Mouse (Mus musculus) forebrain, embryonic 13.5 days (tissue): ENCODE data around the gene Krtap19-1. TPM values are rescaled to one million over a fixed set of nuclear protein-coding genes. Genes with fewer than 3 reads are reported as not detected.

Source experiments
- ATAC-seq: fragments of 200-750 bp; cut with Nextera tagmentation; 2 replicates; pipeline ENCODE4 v1.8.0; 2017
- H3K27ac ChIP-seq: fragments of 300-500 bp; sonication (generic); 2 replicates; pipeline ENCODE4 v1.5.1; 2015; ENCODE audit warnings: inconsistent platforms, mild to moderate bottlenecking, moderate library complexity
- H3K27me3 ChIP-seq: fragments of 300-500 bp; sonication (generic); 2 replicates; pipeline ENCODE4 v1.6.1; 2015; ENCODE audit warnings: mild to moderate bottlenecking, inconsistent platforms
- H3K36me3 ChIP-seq: fragments of 300-500 bp; sonication (generic); 2 replicates; pipeline ENCODE4 v1.6.1; 2015; ENCODE audit warnings: mild to moderate bottlenecking, inconsistent platforms; ENCODE audit not compliant: poor library complexity, severe bottlenecking
- H3K4me1 ChIP-seq: fragments of 300-500 bp; sonication (generic); 2 replicates; pipeline ENCODE4 v1.6.1; 2015; ENCODE audit warnings: inconsistent platforms
- H3K4me2 ChIP-seq: fragments of 300-500 bp; sonication (generic); 2 replicates; pipeline ENCODE4 v1.6.1; 2015; ENCODE audit warnings: inconsistent platforms, mild to moderate bottlenecking, moderate library complexity
- H3K4me3 ChIP-seq: fragments of 300-500 bp; sonication (generic); 2 replicates; pipeline ENCODE4 v1.5.1; 2015; ENCODE audit warnings: mild to moderate bottlenecking, inconsistent platforms
- H3K9ac ChIP-seq: fragments of 300-500 bp; sonication (generic); 2 replicates; pipeline ENCODE4 v1.6.1; 2015; ENCODE audit warnings: mild to moderate bottlenecking, inconsistent platforms
- H3K9me3 ChIP-seq: fragments of 300-500 bp; sonication (generic); replicated peaks from 2 replicates; pipeline ENCODE4 v1.6.1; 2016; ENCODE audit warnings: inconsistent platforms
- WGBS: fragments of 180-500 bp; shearing (Covaris S2); methylation state at CpG from one replicate; pipeline ENCODE4 v1.1.7; 2015; 5-methylcytosine and 5-hydroxymethylcytosine counted together
- polyA plus RNA-seq: library from polyadenylated mRNA; unstranded; fragments of >200 nt; fragmentation: Nextera tagmentation; extraction: Ambion mirVana; gene quantifications from 2 replicates; pipeline ENCODE4 v1.2.1, GENCODE M21; 2015

The Krtap19-1 gene
- polyA plus RNA-seq, result not detected in 2 replicates

- Histone ChIP-seq H3K4me3 (no peak within 1 kb of the TSS), H3K36me3 (no peaks in the 10 kb centered on the region), H3K27ac (no peak within 1 kb of the TSS), H3K4me1 (no peaks in the 10 kb centered on the region), H3K4me2 (no peak within 1 kb of the TSS), H3K9ac (no peak within 1 kb of the TSS), H3K27me3 (no peaks in the 10 kb centered on the region), H3K9me3 (no peaks in the 10 kb centered on the region)
- 88% methylated on average over 6 of the region's 6 CpGs for WGBS
- no peak for ATAC-seq
Measured at GRCm38 (mm10) chr16:88869311-88869710, at the start of gene Krtap19-1. TSS of gene Krtap19-1 (minus strand) at chr16:88869411.

DNA sequence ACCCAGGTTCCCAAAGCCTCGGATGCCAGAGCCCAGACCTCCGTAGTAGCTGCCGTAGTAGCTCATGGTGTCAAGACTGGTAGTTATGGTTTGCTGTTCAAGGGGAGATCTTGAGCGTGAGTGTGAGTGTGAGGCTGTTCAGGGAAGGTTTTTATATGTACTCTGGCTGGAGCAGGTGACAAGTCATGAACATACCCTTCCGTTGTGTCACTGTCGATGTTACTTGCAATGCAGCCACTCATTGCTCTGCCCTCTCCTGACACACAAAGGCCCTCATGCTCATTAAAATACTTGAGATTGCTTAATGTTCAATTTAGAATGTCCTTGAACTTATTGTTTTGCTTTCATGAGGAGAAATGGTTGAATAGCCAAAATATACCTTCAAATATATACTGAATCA is 27.1 kb upstream of the Krtap19-1 start, which contains the start of gene Krtap19-5:
Gene Krtap19-5, minus strand, starts transcription at position 101 of the 400 bp plus-strand sequence.
- H3K4me3 ChIP-seq, result no peak within 1 kb of the TSS
- H3K9ac ChIP-seq, result no peak within 1 kb of the TSS
- ATAC-seq, result no peak
- no peaks in the 10 kb centered on the region for H3K4me1 ChIP-seq
- no peak within 1 kb of the TSS for H3K27ac ChIP-seq
- H3K9me3 ChIP-seq, result no peaks in the 10 kb centered on the region
- whole genome bisulfite sequencing, result 91% methylated on average over 6 of the region's 6 CpGs
- H3K36me3 ChIP-seq, result no peaks in the 10 kb centered on the region
- H3K27me3 ChIP-seq, result no peaks in the 10 kb centered on the region
- no peak within 1 kb of the TSS for H3K4me2 ChIP-seq

DNA sequence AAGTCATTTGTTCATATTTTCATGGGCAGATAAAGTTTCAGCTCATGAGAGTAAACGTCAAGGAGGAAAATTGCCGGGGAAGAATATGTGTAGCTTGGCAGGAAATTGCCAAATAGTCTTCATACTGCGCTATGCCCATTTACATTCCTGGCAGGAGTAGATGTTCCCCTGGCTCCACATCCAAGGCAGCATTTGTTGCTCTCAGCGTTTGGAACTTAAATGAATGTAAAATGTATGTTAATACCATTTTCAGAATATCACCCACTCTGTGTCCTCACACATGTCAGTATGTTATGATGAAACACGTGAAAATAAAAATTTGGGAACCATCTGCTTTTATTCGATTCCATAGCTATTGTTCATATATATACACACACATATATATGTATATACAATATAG is 17.7 kb upstream of the Krtap19-1 start:
- peak; percentile 68; the same call in 1 of the 2 replicates for ATAC-seq
- WGBS, result 88% methylated on average over 6 of the region's 6 CpGs
- Histone ChIP-seq H3K27ac (no peak overlapping the region), H3K9me3 (no peaks in the 10 kb centered on the region), H3K4me3 (no peak overlapping the region), H3K36me3 (no peaks in the 10 kb centered on the region), H3K9ac (no peak overlapping the region), H3K27me3 (no peaks in the 10 kb centered on the region), H3K4me2 (no peak overlapping the region), H3K4me1 (no peaks in the 10 kb centered on the region)

GRCm38 (mm10) chr16:88884989-88885388 is 15.8 kb upstream of the Krtap19-1 start, which contains the start of gene Krtap19-4:
TSS of gene Krtap19-4 (minus strand) at chr16:88885089.
- no peaks in the 10 kb centered on the region for H3K4me1 ChIP-seq
- H3K9ac ChIP-seq, result no peak within 1 kb of the TSS
- H3K4me3 ChIP-seq, result no peak within 1 kb of the TSS
- no peak within 1 kb of the TSS for H3K4me2 ChIP-seq
- H3K9me3 ChIP-seq, result no peaks in the 10 kb centered on the region
- WGBS, result 85% methylated on average over 5 of the region's 5 CpGs
- H3K36me3 ChIP-seq, result no peaks in the 10 kb centered on the region
- H3K27me3 ChIP-seq, result no peaks in the 10 kb centered on the region
- ATAC-seq, result no peak
- no peak within 1 kb of the TSS for H3K27ac ChIP-seq

DNA sequence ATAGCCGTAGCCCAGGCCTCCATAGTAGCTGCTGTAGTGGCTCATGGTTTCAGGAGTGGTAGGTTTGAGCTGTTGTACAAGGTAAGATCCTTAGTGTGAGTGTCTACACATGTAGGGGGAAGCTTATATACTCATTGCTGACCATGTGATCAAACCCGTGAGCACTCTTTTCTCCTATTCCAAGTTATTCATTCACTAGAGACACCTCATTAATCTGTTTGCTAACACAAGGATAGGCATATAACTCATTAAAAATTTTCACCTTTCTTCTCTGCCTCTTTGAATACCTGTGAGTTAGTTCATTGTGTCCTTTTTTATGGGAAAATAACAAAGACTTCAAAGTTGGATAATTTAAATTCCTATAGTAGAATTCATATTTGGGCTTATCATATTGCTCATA is 8.7 kb upstream of the Krtap19-1 start, which contains the start of gene Krtap19-3:
Gene Krtap19-3, minus strand, starts transcription at position 101 of the 400 bp plus-strand sequence.
- H3K9me3 ChIP-seq, result no peaks in the 10 kb centered on the region
- ATAC-seq, result no peak
- no peaks in the 10 kb centered on the region for H3K4me1 ChIP-seq
- no peak within 1 kb of the TSS for H3K4me2 ChIP-seq
- 86% methylated on average over 2 of the region's 2 CpGs for WGBS
- H3K4me3 ChIP-seq, result no peak within 1 kb of the TSS
- H3K27me3 ChIP-seq, result no peaks in the 10 kb centered on the region
- no peak within 1 kb of the TSS for H3K9ac ChIP-seq
- no peaks in the 10 kb centered on the region for H3K36me3 ChIP-seq
- H3K27ac ChIP-seq, result no peak within 1 kb of the TSS

GRCm38 (mm10) chr16:88874169-88874568 is 5.0 kb upstream of the Krtap19-1 start, which contains the start of gene Krtap19-2:
TSS of gene Krtap19-2 (minus strand) at chr16:88874269.
- ATAC-seq, result no peak
- Histone ChIP-seq H3K9ac (no peak within 1 kb of the TSS), H3K9me3 (no peaks in the 10 kb centered on the region), H3K36me3 (no peaks in the 10 kb centered on the region), H3K27me3 (no peaks in the 10 kb centered on the region), H3K27ac (no peak within 1 kb of the TSS), H3K4me1 (no peaks in the 10 kb centered on the region), H3K4me3 (no peak within 1 kb of the TSS), H3K4me2 (no peak within 1 kb of the TSS)
- WGBS, result 97% methylated on average over 3 of the region's 3 CpGs

- WGBS, result 84% methylated on average over 4 of the region's 4 CpGs
- no peak overlapping the region for H3K4me3 ChIP-seq
- no peaks in the 10 kb centered on the region for H3K4me1 ChIP-seq
- H3K9ac ChIP-seq, result no peak overlapping the region
- H3K4me2 ChIP-seq, result no peak overlapping the region
- H3K27ac ChIP-seq, result no peak overlapping the region
- no peak for ATAC-seq
- H3K9me3 ChIP-seq, result no peaks in the 10 kb centered on the region
- H3K36me3 ChIP-seq, result no peaks in the 10 kb centered on the region
- H3K27me3 ChIP-seq, result no peaks in the 10 kb centered on the region
Measured at GRCm38 (mm10) chr16:88864887-88865407, 4.3 kb downstream of the Krtap19-1 start.

GRCm38 (mm10) chr16:88851450-88851849 is 17.8 kb downstream of the Krtap19-1 start:
- 11% methylated on average over 5 of the region's 5 CpGs for WGBS
- no peak overlapping the region for H3K27ac ChIP-seq
- H3K4me3 ChIP-seq, result no peak overlapping the region
- H3K4me1 ChIP-seq, result no peaks in the 10 kb centered on the region
- no peaks in the 10 kb centered on the region for H3K9me3 ChIP-seq
- no peak overlapping the region for H3K9ac ChIP-seq
- 0 out of 2 replicates have a peak, but pooled peaks have one; percentile 45 for ATAC-seq
- H3K36me3 ChIP-seq, result no peaks in the 10 kb centered on the region
- no peak overlapping the region for H3K4me2 ChIP-seq
- H3K27me3 ChIP-seq, result no peaks in the 10 kb centered on the region

- WGBS, result 88% methylated on average over 4 of the region's 4 CpGs
Measured at GRCm38 (mm10) chr16:88848558-88848957, 20.7 kb downstream of the Krtap19-1 start.

GRCm38 (mm10) chr16:88847363-88847762 is 21.8 kb downstream of the Krtap19-1 start:
- no peak overlapping the region for H3K4me3 ChIP-seq
- H3K36me3 ChIP-seq, result no peaks in the 10 kb centered on the region
- H3K4me1 ChIP-seq, result no peaks in the 10 kb centered on the region
- H3K27ac ChIP-seq, result no peak overlapping the region
- H3K4me2 ChIP-seq, result no peak overlapping the region
- no peaks in the 10 kb centered on the region for H3K27me3 ChIP-seq
- no peak overlapping the region for H3K9ac ChIP-seq
- 98% methylated on average over 1 of the region's 1 CpGs for WGBS
- ATAC-seq, result no peak
- no peaks in the 10 kb centered on the region for H3K9me3 ChIP-seq

More at GRCm38 (mm10) chr16:88848558-88848957, 20.7 kb downstream of the Krtap19-1 start:
- Histone ChIP-seq H3K27me3 (no peaks in the 10 kb centered on the region), H3K4me2 (no peak overlapping the region), H3K27ac (no peak overlapping the region), H3K36me3 (no peaks in the 10 kb centered on the region), H3K9ac (no peak overlapping the region), H3K4me3 (no peak overlapping the region), H3K4me1 (no peaks in the 10 kb centered on the region), H3K9me3 (no peaks in the 10 kb centered on the region)
- no peak for ATAC-seq

DNA sequence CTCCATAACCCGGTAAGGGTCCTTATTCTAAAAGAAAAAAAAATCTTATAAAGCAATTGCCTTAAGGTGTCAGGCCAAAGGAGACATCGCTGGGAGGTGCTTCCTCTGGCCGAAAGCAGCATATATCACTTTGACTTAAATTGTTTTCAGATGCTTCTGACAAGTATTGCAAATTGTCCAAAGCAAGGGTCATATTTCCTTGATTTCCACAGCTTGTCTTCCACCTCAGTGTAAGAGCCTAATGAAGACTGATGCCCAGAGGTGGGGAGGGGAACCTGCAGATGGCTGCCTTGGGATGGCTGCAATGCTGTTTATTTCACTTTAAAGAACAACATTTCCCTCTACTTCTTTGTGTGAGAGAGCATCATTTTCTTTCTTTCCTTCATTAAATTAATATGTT is 42.2 kb downstream of the Krtap19-1 start:
- H3K27me3 ChIP-seq, result no peaks in the 10 kb centered on the region
- no peak overlapping the region for H3K27ac ChIP-seq
- ATAC-seq, result no peak
- no peaks in the 10 kb centered on the region for H3K4me1 ChIP-seq
- 82% methylated on average over 3 of the region's 3 CpGs for WGBS
- H3K9me3 ChIP-seq, result no peaks in the 10 kb centered on the region
- no peak overlapping the region for H3K4me2 ChIP-seq
- H3K9ac ChIP-seq, result no peak overlapping the region
- H3K36me3 ChIP-seq, result no peaks in the 10 kb centered on the region
- no peak overlapping the region for H3K4me3 ChIP-seq

DNA sequence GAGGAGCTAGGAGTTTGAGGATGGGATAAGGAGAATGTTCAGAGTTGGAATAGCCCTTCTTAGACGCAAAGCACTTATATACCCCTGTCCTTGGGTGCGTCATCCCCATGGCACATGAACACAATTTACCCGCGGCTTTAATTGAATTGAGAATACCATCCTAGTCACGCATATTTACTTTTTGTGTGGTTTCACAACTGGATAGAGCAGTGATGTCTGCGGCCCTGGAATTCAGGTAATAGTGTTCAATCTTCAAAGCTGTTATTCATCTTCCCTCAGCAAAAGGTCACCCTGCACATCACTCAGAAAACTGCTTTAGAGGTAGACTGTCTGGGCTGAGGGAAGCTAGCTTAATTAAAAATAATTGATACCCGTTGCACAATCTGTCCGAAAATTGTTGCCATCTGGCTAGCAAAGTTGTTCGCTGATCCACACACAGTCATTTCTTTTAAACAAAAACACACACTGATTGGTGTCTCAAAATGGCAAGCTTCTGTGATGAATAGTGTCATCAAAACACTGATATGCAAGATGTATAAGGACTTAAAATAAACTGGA is 43.0 kb downstream of the Krtap19-1 start, which contains the start of gene Krtap14:
Gene Krtap14, minus strand, starts transcription at position 51 of the 558 bp plus-strand sequence.
- no peaks in the 10 kb centered on the region for H3K36me3 ChIP-seq
- WGBS, result 75% methylated on average over 9 of the region's 9 CpGs
- no peaks in the 10 kb centered on the region for H3K9me3 ChIP-seq
- H3K4me3 ChIP-seq, result no peak within 1 kb of the TSS
- no peak within 1 kb of the TSS for H3K9ac ChIP-seq
- H3K4me1 ChIP-seq, result no peaks in the 10 kb centered on the region
- H3K27me3 ChIP-seq, result no peaks in the 10 kb centered on the region
- no peak within 1 kb of the TSS for H3K27ac ChIP-seq
- ATAC-seq, result peak; percentile 51
- H3K4me2 ChIP-seq, result no peak within 1 kb of the TSS
